Mouse (Mus musculus): ENCODE results near the gene Eif3c.

Gene Eif3c

DNA sequence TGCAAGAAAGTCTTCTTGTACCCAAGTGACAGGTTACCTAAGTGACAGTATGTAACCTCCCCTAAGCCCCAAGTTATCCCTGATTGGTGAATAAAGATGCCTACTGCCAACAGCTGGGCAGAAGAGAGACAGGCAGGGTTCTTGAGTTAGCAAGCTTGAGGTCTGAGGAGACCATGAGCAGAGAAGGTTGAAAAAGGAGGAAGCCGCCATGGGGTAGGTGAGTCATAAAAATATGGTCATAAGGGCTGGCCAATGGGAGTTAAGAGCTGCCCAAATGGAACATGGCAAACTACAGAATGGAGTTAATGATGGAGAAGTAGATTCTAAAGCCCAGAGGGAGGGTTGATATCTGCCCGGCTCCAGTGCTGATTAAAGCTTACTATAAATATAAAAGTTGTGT is 20.6 kb downstream of the Eif3c start:
- DNase-seq (ENCODE audit: low spot score), result no peak

- no peak for DNase-seq (ENCODE audit: low spot score)
Observed at GRCm38 (mm10) chr7:126541661-126542060, 24.6 kb downstream of the Eif3c start.

- DNase-seq (ENCODE audit: low spot score), result no peak
Observed at GRCm38 (mm10) chr7:126537820-126538585, 28.2 kb downstream of the Eif3c start.

DNA sequence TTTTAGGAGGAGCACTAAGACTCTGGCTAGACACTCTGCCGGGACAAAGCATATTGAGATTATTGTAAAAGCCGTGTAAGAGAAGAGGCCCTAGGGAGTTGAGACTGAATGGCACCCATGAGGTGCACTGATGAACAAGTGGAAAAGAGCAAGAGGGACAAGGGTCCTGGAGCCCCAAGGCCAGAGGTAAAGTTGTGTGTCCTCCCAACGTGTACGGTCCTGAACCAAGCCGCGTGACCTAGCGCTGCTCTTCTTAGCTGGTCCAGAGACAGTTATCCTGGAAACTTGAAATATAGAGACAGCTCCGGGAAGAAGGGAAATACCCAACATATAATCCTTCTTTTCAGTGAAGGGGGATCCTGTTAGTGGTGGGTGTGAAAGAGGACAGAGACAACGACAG is 29.7 kb downstream of the Eif3c start:
- DNase-seq (ENCODE audit: low spot score), result no peak

DNA sequence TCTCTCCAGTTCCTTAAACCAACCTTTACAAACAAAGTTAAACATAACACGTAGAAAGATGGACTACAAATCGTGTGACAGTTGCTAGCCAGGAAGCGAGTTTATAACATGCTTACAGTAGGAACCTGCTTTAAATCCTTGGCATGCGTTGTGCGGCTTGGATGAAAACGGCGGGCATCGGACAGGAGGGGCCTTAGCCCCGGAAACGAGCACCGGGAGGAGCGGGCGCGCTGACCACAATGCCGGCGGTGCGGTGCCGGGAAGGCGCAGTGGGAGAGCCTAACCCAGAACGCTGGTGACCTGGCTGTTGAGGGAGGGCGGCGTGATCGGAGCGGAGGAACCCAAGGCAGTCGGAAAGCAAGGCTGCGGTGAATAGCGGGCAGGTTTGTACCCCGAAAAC is 30.4 kb downstream of the Eif3c start:
- no peak for DNase-seq (ENCODE audit: low spot score)

DNA sequence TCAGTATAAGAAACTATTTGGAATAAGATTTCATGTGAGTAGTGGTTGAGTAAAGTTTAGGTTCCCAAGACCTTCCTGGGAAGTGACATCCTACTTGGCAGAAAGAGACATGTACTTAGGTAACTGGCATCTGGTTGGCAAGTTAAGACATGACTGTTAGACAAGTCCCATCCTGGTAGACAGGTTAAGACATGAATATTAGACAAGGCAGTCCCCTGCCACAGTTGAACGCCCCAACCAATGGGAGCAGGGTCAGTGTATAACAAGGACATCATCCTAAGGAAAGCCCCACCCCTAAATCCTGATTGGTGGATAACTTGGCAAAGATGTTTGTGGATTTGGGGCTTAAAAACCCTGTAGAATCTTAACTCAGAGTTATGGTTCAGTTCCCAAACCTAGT is 32.8 kb downstream of the Eif3c start:
- no peak for DNase-seq (ENCODE audit: low spot score)

GRCm38 (mm10) chr7:126528166-126528577 is 38.0 kb downstream of the Eif3c start:
- DNase-seq (ENCODE audit: low spot score), result no peak

- no peak for DNase-seq (ENCODE audit: low spot score)
Observed at GRCm38 (mm10) chr7:126523316-126523715, 42.9 kb downstream of the Eif3c start.

- no peak for DNase-seq (ENCODE audit: low spot score)
Observed at GRCm38 (mm10) chr7:126519513-126519912, 46.7 kb downstream of the Eif3c start.

DNA sequence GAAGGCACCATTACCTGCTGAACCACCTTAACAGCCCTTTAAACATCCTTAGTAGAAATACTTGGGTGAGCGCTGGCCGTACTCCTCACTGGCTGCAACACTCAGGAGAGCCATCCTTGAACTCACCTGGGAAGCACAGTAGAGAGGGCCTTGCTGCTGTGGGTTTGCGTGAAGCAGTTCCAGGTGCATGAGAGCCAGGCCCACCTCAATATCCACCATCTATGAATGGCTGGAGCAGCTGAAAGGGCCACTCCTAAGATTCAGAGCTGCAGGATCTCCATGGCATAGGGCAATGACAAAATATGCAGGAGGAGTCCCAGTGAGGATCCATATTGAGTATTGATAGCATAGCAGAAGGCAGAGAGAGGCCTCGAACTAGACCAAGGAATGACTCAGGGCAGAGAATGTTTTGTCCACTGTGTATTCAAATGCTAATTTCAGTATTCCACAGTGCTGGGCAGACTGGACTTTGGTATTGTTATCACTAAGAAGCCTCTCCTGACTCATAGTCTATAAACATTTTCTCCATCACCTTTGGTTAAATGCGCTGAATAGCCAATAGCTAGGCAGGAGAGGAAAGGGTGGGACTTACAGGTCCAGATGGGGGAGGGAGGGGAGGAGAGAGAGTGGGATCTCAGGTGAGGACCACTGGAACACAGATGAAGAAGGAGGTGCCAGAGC is 47.8 kb downstream of the Eif3c start:
- no peak for DNase-seq (ENCODE audit: low spot score)

DNA sequence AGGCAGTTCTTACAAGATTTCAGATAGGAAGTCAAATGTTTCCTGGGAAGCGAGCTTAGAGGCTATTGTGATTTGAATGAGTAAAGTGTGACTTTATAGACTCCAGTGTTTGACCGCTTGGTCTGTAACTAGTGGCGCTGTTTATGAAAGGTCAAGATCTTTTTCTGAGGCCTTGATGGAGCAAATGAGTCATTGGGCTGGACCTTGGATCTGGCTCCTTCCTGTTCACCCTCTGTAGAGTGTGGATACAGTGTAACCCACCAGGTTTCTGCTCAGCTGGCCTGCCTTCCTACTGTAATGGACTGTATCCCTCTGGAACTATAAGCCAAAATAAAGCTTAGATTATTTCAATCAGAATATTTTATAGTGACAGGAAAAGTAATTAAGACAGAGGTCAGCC is 54.9 kb downstream of the Eif3c start:
- DNase-seq (ENCODE audit: low spot score), result no peak

DNA sequence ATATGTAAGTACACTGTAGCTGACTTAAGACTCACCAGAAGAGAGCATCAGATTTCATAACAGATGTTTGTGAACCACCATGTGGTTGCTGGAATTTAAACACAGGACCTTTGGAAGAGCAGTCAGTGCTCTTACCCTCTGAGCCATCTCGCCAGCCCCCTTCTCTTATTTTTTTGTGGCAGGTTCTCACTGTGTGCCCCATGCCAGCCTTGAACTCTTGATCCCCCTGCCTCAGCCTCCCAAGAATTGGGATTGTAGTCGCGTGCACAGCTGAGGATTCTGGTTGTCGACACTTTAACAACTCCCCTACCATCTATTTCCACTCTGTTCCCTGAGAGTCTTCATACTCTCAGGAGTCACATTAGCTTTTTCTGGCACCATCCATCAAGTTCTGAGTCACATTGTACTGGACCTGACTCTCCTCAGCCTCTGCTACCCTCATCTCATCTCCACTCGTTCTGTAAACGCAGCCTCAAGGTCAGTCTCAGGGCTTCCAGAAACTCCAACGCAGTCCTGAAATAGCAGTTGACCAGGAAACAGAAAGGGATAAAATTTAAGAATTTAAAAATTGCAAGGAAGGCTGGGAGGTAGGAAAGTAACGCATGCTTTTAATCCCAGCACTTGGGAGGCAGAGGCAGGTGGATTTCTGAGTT is 59.0 kb downstream of the Eif3c start:
- DNase-seq (ENCODE audit: low spot score), result no peak

- DNase-seq (ENCODE audit: low spot score), result no peak
Observed at GRCm38 (mm10) chr7:126504913-126505312, 61.3 kb downstream of the Eif3c start.

DNA sequence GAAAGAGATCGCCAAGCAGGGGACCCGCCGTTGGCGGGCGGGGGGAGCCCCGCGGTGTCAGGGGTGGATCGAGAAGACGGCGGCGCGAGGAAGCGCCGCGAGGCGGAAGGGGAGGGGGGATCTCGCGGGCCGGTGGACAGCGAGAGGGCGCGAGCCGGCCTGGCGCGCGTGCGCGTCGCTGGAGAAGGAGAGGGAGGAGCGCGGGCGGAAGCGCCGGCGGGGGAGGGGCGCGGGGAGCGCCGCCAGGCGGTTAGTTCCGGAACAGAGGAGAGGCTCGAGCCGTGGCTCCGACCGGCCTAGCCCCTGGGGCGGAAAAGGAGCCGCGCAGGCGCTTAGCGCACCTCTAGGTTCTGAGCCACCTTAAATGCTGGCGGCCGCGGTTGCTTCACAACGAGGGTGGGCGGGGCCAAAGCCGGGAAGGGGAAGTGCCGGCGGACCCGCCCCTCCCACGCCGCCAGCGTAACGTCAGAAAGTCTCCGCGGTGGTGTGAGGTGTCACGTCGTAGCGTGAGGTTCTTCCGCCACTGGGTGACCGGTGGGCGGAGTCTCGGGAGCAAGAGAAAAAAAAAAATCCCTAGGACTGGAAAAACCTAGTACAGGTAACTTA is 62.8 kb downstream of the Eif3c start, which contains the start of gene Atxn2l:
Gene Atxn2l, minus strand, starts transcription at position 165 of the 606 bp plus-strand sequence.
- peak; percentile 97 for DNase-seq (ENCODE audit: low spot score)

DNA sequence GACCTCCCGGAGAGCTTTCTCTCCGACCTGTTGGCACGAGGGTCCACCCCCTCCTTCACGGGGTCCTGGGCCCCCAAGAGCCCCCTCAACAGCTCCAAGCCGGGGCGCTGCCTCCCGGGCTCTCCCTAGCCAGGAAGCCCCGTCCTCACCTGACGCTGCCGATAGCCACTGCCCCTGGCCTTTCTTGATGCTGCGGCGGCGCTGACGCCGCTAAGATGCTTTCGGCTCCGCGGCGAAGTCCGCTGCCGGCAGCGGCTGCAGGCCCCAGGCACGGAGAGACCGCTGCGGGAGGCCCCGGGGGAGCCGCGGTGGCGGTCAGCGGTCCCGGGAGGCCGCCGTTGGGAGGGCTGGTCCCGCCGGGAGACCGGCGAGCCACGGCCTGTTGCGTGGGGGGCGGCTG is 63.5 kb downstream of the Eif3c start:
- no peak for DNase-seq (ENCODE audit: low spot score)

DNA sequence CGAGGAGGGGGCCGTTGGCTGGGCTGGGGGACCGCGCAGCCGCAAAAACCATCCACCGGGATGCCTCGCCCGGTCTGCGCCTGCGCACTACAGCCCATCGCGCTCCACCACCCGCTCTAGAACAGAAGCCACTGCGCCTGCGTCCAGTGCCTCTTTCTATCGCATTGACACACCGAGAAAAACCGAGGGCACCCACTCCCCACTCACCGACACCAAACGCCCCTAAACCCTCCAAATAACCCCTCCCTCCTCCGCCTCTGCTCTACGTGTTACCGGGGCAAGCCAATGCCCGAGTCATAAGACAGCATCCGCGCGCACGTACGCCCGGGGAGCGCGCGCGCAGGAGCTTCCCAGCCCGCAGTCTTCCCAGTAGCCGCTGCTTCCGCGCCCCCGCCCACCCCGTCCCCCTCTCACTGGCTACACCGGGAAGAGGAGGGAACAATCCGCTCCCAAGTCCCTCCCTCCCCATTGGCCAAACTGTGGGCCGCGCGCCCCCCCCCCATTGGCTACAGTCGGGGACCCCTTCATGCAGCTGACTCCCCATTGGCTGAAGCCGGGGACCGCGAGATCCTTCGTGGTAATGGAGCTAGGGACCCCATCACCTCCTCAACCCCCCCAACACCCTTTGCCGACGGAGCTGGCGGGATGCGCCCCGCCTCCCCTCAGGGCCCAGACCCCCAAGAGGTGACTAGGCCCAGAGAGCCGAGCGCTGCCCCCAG is 64.0 kb downstream of the Eif3c start:
- DNase-seq (ENCODE audit: low spot score), result peak; percentile 80

DNA sequence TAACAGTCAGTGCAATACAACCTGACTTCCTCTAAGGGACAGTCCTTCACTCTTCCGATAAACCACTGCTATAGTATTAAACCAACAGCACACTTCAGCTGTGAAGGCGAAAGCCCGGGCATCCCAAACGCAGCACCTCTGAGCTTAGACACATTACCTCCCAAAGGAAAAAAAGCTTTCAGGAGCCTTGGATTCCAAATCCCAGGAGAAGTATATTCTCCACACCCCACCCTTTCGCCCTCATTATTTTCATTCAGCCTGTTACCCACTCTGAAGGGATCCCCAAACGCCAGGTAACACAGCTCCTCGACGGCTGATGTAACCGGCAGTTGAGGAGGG is 64.6 kb downstream of the Eif3c start:
- no peak for DNase-seq (ENCODE audit: low spot score)

DNA sequence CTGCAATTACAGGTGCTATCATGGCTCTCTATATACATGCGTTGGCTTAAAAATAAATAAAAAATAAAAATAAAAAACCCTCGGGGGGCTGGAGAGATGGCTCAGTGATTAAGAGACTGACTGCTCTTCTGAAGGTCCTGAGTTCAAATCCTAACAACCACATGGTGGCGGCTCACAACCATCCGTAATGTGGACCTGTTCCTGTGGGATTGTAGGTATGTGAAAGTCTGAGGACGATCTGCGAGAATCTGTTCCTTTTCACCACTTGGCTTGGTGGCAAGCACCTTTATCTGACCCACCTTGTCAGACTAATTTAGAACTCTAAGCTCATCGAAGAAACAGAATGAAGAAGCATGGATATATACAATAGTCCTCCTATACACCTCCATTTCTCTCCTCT is 66.8 kb downstream of the Eif3c start:
- no peak for DNase-seq (ENCODE audit: low spot score)

DNA sequence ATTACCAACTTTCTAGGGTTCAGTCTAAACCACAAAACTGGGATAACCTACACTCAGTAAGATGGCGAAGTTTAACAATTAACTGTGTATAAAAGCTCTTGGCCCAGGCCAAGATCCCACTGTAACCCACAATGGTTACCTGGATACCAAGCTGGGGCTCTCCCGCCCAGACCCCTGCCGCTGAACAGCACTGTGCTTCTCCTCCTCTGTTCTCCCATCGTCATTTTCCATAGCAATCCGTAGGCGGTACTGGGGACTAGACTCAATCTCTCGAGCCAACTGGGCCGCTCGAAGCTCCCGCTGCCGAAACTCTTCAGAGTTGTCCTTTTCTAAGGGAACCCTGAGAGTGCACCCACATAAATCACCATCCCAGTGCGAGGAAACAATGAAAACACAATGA is 68.2 kb downstream of the Eif3c start:
- no peak for DNase-seq (ENCODE audit: low spot score)

DNA sequence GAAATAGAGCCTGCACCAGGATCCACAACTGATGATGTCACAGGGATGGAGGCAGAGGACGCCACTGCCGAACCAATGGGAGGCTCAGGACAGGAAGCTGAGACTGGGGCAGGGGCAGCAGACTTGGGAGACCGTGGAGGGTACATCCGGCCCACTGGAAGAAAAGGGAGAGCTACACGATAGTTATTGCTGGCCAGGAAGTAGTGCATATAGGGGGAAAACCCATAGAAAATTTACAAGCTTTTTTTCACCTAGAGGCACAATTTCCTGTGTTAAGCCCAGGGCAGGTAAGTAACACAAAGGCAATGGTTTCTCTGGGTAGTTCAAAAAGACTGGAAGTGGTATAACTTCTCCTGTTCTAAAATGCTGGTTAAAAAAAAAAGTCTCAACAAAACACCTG is 69.7 kb downstream of the Eif3c start:
- DNase-seq (ENCODE audit: low spot score), result no peak

All from ovary, postnatal 14 days (tissue).